Mouse (Mus musculus) embryo, embryonic 10.5 days (tissue): Measurements from ENCODE around the gene Olfr1110.
"Not testable (repeated sequence)": the region's sequence is repeated elsewhere in the genome, so short reads cannot be mapped to it uniquely, and the experiment has no call there.

Experiments used
- DNase-seq: peaks from one replicate; pipeline ENCODE4 v3.0.0-alpha.2; 2015; ENCODE audit warnings: low spot score

The Olfr1110 gene

GRCm38 (mm10) chr2:87140200-87140599 is at the start of gene Olfr1110:
Olfr1110 (minus strand) TSS chr2:87140300.
- DNase-seq = no peak

GRCm38 (mm10) chr2:87187498-87187897 is 47.4 kb upstream of the Olfr1110 start, which contains the start of gene Olfr1112:
Olfr1112 (plus strand) TSS chr2:87187798.
- DNase-seq = no peak

- not testable (repeated sequence) for DNase-seq
Observed at GRCm38 (mm10) chr2:87167731-87168130, 27.6 kb upstream of the Olfr1110 start.

- DNase-seq = no peak
Observed at GRCm38 (mm10) chr2:87152524-87152923, 12.4 kb upstream of the Olfr1110 start, which contains the start of gene Olfr1111. Olfr1111 (minus strand) TSS chr2:87152624.

- DNase-seq = no peak
Observed at GRCm38 (mm10) chr2:87114467-87114866, 25.6 kb downstream of the Olfr1110 start, which contains the start of gene Olfr259. Olfr259 (minus strand) TSS chr2:87114567.

GRCm38 (mm10) chr2:87095908-87096307 is 44.2 kb downstream of the Olfr1110 start, which contains the start of gene Olfr1109:
Olfr1109 (minus strand) TSS chr2:87096008.
- DNase-seq = no peak
